Comparison of ENCODE assay signal across 7 mouse cellular contexts in the genomic region with DNA sequence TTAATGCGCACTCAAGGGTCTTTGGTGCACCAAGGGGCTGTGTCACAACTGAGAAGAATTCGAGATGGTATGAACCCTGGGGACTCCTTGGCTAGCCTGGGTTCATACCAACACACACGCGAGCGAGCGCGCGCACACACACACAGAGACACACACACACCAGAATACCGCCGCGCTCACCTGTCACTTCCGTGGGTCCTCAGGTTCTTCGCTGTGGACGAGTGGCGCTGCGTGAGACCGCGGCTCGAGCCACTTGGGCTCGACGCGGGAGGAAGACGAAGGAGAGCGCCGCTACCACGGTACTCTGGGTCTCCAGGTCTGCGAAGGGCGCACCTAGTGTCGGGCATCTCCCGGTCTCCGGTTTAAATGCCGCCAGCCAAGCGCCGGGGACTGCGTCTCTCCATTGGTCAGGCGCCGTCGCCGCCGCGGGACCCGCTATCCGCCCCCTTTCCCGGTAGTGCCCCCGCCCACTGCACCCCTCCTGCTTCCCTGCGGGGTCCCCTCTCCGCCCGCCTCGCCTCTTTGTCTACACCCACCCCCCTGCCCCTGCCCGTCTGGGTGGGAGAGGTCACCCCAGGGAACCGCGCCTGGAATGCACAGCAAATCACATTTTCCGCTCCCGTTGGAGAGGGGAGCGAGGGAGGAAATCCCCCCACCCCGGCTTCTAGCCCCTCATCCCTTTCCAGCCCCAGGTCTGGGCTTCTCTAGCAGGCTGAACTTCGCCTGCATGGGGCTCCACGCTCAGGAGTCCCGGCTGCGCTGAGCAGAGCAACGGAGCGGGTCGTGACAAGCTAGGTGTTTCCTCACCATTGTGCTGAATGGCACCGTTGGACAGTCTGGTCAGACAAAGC. TPM values are rescaled to one million over a fixed set of nuclear protein-coding genes. Genes with fewer than 3 reads are reported as not detected.
DNase-seq lines count a peak whose midpoint lies in the region; ATAC-seq and TF ChIP-seq lines count a peak whose summit lies in the region.

Gene Grem1 (minus strand): TSS at position 336 of the 851 bp plus-strand sequence.

- peak; percentile 40; the same call in 1 of the 2 replicates for ATAC-seq in lung, embryonic 15.5 days (ENCODE audit: borderline replicate concordance, extremely low read depth, low FRiP score, low TSS enrichment)
- 0 out of 2 replicates have a peak, but pooled peaks have one; percentile 39 for ATAC-seq in heart, embryonic 15.5 days (replicated peaks; ENCODE audit: insufficient number of reproducible peaks, insufficient read depth, low FRiP score, low read depth)
- no peak for ATAC-seq in liver, embryonic 16.5 days (ENCODE audit: low read depth)

- no peak for TF ChIP-seq POLR2A in lung, adult 2 months (IDR thresholded peaks at IDR 0.05; ENCODE audit: borderline replicate concordance, extremely low read depth, low read depth, low read length)

- H3K27ac ChIP-seq in lung, embryonic 15.5 days: no peak within 1 kb of the TSS
- H3K27ac ChIP-seq in heart, embryonic 15.5 days: no peak within 1 kb of the TSS
- H3K27ac ChIP-seq in liver, embryonic 16.5 days (ENCODE audit: low read length): no peak within 1 kb of the TSS

- peak within 1 kb of the TSS; percentile 39 for H3K4me3 ChIP-seq in lung, embryonic 15.5 days
- no peak within 1 kb of the TSS for H3K4me3 ChIP-seq in lung, adult 2 months (replicated peaks; ENCODE audit: extremely low read depth, low read depth, low read length)
- peak within 1 kb of the TSS; percentile 46 for H3K4me3 ChIP-seq in heart, embryonic 15.5 days
- peak within 1 kb of the TSS; percentile 15; the same call in 1 of the 2 replicates for H3K4me3 ChIP-seq in liver, embryonic 16.5 days (ENCODE audit: low read depth, low read length)

- peak within 1 kb of the TSS; percentile 87 for H3K4me2 ChIP-seq in lung, embryonic 15.5 days
- H3K4me2 ChIP-seq in heart, embryonic 15.5 days: peak within 1 kb of the TSS; percentile 80
- H3K4me2 ChIP-seq in liver, embryonic 16.5 days (ENCODE audit: low read depth, low read length): peak within 1 kb of the TSS; percentile 44

- under 1% methylated on average over 64 of the region's 64 CpGs for WGBS in lung, embryonic 15.5 days
- WGBS in lung, adult 2 months: under 1% methylated on average over 64 of the region's 64 CpGs
- WGBS in heart, embryonic 15.5 days: under 1% methylated on average over 56 of the region's 64 CpGs
- whole genome bisulfite sequencing in liver, embryonic 16.5 days (ENCODE audit: insufficient replicate concordance): under 1% methylated on average over 63 of the region's 64 CpGs

- DNase-seq in lung, adult 2 months: no peak
- peak; percentile 49 for DNase-seq in embryo, embryonic 10.5 days (ENCODE audit: low spot score)
- peak; percentile 5 for DNase-seq in yolk sac, embryonic 10.5 days (ENCODE audit: low spot score)
- no peak for DNase-seq in thymus, postnatal 0 days (ENCODE audit: low spot score)

- H3K27me3 ChIP-seq in lung, embryonic 15.5 days: peaks cover 53% of the 10 kb centered on the region
- H3K27me3 ChIP-seq in heart, embryonic 15.5 days: peaks cover 57% of the 10 kb centered on the region
- peaks cover 25% of the 10 kb centered on the region for H3K27me3 ChIP-seq in liver, embryonic 16.5 days (ENCODE audit: control insufficient read depth, insufficient read depth, low read depth, low read length)

- no peak within 1 kb of the TSS for H3K9ac ChIP-seq in lung, embryonic 15.5 days
- H3K9ac ChIP-seq in heart, embryonic 15.5 days: 0 out of 2 replicates have a peak within 1 kb of the TSS, but pooled peaks have one; percentile 21
- no peak within 1 kb of the TSS for H3K9ac ChIP-seq in liver, embryonic 16.5 days (ENCODE audit: low read depth, low read length)

- no peaks in the 10 kb centered on the region for H3K9me3 ChIP-seq in lung, embryonic 15.5 days
- no peaks in the 10 kb centered on the region for H3K9me3 ChIP-seq in heart, embryonic 15.5 days (replicated peaks)
- no peaks in the 10 kb centered on the region for H3K9me3 ChIP-seq in liver, embryonic 16.5 days (replicated peaks; ENCODE audit: control insufficient read depth, low read length)

- TF ChIP-seq CTCF in lung, adult 2 months (IDR thresholded peaks at IDR 0.05; ENCODE audit: insufficient read depth, low read length): no peak

- H3K4me1 ChIP-seq in lung, embryonic 15.5 days: peaks cover 21% of the 10 kb centered on the region
- H3K4me1 ChIP-seq in lung, adult 2 months (ENCODE audit: control insufficient read depth, insufficient read depth, low read length): no peaks in the 10 kb centered on the region
- peaks cover 23% of the 10 kb centered on the region for H3K4me1 ChIP-seq in heart, embryonic 15.5 days (replicated peaks)
- H3K4me1 ChIP-seq in liver, embryonic 16.5 days (ENCODE audit: control insufficient read depth, low read depth, low read length): no peaks in the 10 kb centered on the region

- no peaks in the 10 kb centered on the region for H3K36me3 ChIP-seq in lung, embryonic 15.5 days
- H3K36me3 ChIP-seq in heart, embryonic 15.5 days: no peaks in the 10 kb centered on the region
- no peaks in the 10 kb centered on the region for H3K36me3 ChIP-seq in liver, embryonic 16.5 days (ENCODE audit: control insufficient read depth, insufficient read depth)

RNA-seq across cellular contexts. Expression of gene Grem1, which starts in this region (rescaled TPM):
- polyA plus RNA-seq in lung, embryonic 15.5 days (2015; fragmentation: Nextera tagmentation; extraction: Ambion mirVana): 0.14 TPM in 2 replicates
- 0.54 and 0.55 TPM in 2 replicates for polyA plus RNA-seq in lung, adult 2 months (2012; rRNA removed)
- polyA plus RNA-seq in heart, embryonic 15.5 days (2015; fragmentation: Nextera tagmentation; extraction: Ambion mirVana): 0.09 and 0.15 TPM in 2 replicates
- polyA plus RNA-seq in liver, embryonic 16.5 days (2015; fragmentation: Nextera tagmentation; extraction: Ambion mirVana): 0.08 TPM in 1 of 2 replicates, not detected in the other
- 0.22 and 0.31 TPM in 2 replicates for polyA plus RNA-seq in thymus, postnatal 0 days (2015; fragmentation: Nextera tagmentation; extraction: Ambion mirVana)

Comparison
In these comparisons a context has a peak if more than half of its experiments do, and no peak if none do; other contexts are left out.
1. Peak in ATAC-seq, H3K4me3 ChIP-seq and H3K4me2 ChIP-seq in lung, embryonic 15.5 days; RNA of the gene not detected or under 1 TPM.
2. Peak in ATAC-seq, H3K4me3 ChIP-seq, H3K9ac ChIP-seq and H3K4me2 ChIP-seq in heart, embryonic 15.5 days; RNA of the gene not detected or under 1 TPM.
3. DNase-seq: peak in embryo, embryonic 10.5 days (single experiment) and yolk sac, embryonic 10.5 days (single experiment); none in lung, adult 2 months (single experiment) and thymus, postnatal 0 days (single experiment).
4. Peak in every context shown above with its lines, with median percentiles within 50 percentile points of each other: H3K4me2 ChIP-seq.